Mouse (Mus musculus) gastrocnemius, postnatal 36 days (tissue): ENCODE results near the gene Tgds. TPM values are rescaled to one million over a fixed set of nuclear protein-coding genes. Genes with fewer than 3 reads are reported as not detected.
"Not testable (repeated sequence)": the region's sequence is repeated elsewhere in the genome, so short reads cannot be mapped to it uniquely, and the experiment has no call there.

ENCODE experiments used
- DNase-seq, 2 experiments: peaks; one replicate each; pipeline ENCODE4 v3.0.0; 2022
- intact Hi-C: fragments of 180-260 bp; cut with DNase I; formaldehyde crosslinking; loops from one replicate; pipeline ENCODE4 v1.15.1; 2025
- total RNA-seq, 2 experiments: library from RNA; stranded (reverse); gene quantifications; 2 replicates each; pipeline ENCODE4 v1.2.3; 2021

The Tgds gene
- total RNA-seq, 2 experiments from 2014 or later: 3.7 to 6.5 TPM

DNA sequence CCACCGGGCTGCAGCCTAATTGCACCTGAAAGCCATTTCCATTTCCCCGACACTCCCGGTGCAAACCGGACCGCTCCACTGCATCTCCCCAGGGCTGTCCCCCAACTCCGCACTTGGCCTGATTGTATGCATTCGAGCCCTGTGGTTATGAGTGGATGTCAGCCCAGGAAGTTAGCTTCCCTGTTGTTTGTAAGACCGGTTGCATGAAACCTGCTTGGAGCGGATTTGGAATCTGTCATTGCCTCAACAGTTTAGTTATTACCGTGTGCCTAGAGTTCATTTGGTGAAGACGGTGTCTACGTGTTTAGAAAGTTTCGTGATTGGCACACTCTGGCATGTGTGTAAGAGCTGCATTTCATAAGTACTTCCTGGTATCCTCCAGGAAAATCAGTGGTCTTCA is 4.9 kb upstream of the Tgds start:
- DNase-seq: no peak
- intact Hi-C loops: loop anchor here (2.0 kb wide), 1 partner anchor 15 kb away; no protein-coding TSS in a partner anchor

DNA sequence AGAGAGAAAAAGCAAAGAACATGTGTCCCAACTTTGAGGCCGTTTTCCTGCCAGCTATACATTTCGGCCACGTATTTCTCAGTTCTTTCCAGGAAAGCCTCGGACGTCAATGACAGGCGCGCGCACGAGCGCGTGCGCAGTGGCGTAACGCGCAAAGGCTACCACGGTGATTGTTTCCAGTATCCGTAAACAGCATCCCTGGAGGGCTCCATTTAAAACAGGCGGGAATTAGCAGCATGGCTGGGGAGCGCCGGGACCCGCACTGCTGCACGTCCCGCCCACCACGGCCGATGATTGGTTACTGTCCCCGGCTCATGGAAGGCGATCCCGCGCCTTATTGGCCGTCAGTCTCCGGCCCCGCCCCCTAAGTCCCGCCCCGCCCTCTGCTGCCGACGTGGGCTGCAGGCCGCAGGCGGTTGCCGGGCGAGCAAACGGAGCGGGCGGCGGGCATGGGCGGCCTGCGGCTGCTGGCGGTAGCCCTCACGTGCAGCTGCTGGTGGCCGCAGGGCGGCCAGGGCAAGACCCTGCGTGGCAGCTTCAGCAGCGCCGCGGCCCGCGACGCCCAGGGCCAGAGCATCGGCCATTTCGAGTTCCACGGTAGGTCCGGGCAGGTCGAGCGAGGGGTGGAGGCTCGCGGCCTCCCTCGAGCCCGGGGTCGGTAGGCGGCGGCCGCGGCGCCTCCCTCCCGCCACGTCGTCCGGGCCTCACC is 4.3 kb upstream of the Tgds start, which contains the start of gene Gpr180:
TSS of gene Gpr180 (plus strand) at position 415 of the 709 bp plus-strand sequence.
- intact Hi-C loops: loop anchor here (2.0 kb wide), 1 partner anchor 16 kb away; no protein-coding TSS in a partner anchor
- DNase-seq: peak; percentile 92 to 97

DNA sequence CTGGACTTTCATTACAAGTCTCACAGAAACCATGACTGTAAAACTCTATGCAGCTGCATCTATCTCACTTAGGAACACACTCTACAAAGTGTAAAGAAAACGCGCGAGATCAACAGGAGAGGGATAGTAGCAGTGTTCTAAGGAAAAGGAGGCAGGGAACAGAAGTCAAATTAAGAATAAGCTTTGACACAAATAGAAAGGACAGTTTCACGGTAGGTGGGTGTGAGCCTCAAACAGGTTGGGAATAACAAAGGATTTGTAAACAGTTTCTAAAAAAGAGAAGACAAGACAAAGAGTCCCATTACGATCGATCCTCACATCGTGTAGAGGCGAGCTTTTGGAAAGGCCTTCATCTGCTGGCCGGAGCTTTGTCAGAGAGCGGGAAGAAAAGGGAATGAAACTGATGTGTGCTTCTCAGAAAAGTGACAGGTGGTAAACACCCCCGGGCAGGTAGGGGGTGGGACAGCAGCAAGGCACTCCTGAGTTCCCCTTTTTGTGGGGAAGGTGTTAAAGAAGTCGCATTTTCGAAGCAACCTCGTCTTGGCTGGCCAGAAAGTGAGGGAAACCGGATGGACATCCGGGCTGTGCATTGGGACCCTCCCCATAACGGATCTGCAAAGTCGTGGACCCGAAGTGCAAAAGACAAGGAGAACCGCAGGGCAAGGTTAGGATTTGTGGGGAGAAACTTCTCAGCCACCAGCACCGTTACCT is 469 bp downstream of the Tgds start:
- intact Hi-C loops: no loop called here
- DNase-seq: no peak

DNA sequence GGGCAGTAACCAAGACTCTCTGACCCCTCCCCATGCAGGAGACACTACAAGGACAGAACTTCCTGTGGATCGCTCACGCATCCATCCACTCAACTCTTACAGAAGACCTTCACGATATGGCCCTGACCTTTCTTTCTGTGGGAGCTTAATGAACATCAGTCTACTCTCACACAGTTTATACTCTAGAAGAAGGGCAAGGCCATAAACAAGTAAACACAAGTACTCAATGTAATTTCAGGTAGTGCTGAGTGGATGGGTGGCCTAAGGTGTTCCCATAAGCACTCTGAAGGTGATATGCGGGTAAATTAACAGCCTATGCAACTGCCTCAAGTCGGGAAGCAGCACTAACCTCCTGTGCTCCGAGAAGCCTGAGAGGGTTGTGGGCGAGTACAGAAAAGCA is 1.1 kb downstream of the Tgds start:
- intact Hi-C loops: no loop called here
- no peak for DNase-seq

DNA sequence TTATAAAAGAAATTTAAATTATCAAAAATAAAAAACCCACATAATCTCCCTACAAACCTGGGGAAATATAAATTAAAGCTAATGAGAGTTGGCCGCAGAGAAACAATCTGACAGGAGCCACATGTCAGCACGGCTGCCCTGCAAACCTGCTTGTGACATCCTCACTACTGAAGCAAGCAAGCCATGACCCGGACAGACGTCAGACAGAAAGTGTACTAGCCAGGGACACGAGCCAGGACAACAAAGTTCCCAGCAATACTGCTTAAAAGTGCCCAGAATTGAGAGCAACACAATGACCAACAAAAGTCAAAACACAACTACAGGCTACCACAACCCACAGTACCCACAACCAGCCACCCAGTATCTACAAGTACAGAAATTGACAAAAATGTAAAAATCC is 6.3 kb downstream of the Tgds start:
- DNase-seq: no peak
- intact Hi-C loops: no loop called here

DNA sequence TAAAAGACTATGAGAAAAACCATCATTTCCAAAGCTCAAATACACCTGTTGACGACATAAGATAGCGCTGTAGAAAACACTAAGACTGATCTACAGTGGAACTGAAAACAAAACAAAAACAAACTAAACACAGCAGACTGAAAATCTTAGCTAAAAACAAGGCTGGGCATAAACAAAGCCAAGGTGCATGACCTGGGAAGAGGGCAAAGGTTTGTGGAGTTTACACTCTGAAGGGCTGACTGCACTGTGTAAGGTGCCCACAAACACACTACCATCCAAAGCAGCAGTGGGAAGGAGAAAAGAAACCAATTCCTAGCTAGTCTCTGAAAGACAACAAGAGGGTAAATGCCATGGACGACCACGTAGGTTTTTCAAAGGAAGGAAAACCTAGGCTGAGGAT is 7.8 kb downstream of the Tgds start:
- intact Hi-C loops: no loop called here

DNA sequence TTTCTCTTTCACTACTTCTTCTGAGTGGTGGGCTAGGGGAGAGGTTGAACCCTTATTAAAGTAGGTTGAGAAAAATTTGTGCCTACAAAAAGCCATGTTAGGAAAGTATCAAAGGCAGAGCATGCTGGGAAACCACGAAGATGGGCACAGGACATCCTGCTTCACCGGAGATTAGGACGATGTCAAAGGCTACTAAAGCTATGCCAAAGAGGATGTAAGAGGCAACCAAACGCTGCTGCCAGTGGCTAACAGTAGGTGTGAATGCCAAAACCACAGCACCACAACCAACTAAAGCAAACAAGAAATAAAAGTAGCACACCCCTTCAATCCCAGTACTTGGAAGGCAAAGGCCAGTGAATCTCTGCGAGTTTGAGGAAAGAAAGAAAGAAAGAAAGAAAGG is 8.4 kb downstream of the Tgds start:
- no peak for DNase-seq

More for the DNA sequence above, 7.8 kb downstream of the Tgds start:
- no peak for DNase-seq

DNA sequence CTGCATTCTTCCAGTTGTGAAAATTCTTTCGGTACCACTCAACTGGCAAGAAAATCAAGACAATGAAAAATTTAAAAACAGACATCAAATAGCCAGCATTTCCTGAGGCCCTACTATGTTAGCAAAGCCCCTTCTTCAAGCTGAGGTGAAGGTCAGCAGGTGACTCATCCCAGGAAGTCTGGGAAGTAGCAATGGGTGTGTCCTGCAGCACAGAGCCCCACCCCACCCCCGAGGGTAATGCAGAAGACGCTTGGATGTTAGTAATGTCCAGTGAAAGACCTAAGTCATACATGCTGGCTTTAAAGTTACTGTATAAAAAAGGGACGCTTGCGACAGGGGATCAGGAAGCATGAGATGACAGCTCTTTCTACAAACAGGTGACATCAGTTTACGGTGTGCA is 19.4 kb downstream of the Tgds start:
- DNase-seq: no peak
- intact Hi-C loops: no loop called here

More for the DNA sequence above, 8.4 kb downstream of the Tgds start:
- intact Hi-C loops: no loop called here

DNA sequence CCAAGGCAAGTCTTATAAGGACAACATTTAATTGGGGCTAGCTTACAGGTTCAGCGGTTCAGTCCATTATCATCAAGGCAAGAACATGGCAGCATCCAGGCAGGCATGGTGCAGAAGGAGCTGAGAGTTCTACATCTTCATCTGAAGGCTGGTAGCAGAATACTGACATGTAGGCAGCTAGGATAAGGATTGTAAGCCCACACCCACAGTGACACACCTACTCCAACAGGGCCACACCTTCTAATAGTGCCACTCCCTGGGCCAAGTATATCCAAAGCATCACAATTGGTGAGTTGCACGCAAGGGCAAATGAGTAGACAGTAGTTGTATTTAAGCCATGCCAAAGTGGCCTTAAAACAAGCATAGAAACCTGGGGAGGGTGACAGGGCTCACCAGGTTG is 25.1 kb downstream of the Tgds start:
- DNase-seq: not testable (repeated sequence)

DNA sequence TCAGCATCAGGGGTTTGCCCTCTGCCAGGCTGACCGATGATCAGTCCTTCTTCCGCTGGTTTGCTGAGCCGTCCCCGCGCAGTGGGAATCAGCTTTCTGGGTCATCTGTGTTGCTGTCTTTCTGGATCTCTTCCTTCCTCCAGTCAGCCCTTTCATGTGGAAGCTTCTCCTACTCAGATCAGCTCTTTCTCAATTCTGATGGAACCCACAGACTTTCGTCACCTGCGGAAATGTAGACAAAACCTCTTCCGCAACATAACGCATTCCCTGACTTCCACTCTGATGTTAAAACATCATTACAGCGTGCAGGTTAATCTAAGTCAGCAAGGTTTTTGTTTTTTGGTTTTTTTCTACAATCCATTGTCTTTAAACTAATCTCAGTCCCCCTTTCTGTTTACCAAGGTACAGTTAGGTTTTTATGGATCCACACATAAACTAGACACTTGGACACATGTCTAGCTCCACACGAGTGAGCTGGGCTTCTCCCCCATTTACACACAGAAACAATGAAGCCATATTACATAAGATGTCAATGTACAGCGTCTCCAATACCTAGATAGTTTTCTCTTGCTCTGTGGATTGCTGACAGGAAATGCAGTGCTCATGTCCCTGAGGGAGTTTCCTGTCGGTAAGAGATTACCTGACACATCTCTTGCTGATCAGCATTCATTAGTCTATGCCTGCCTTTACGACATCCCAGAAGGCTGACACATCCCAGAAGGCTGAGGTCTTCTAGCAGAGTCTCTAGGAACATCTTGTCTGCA is 31.1 kb downstream of the Tgds start:
- intact Hi-C loops: no loop called here
- DNase-seq: no peak

More for the DNA sequence above, 25.1 kb downstream of the Tgds start:
- intact Hi-C loops: not testable (repeated sequence)

DNA sequence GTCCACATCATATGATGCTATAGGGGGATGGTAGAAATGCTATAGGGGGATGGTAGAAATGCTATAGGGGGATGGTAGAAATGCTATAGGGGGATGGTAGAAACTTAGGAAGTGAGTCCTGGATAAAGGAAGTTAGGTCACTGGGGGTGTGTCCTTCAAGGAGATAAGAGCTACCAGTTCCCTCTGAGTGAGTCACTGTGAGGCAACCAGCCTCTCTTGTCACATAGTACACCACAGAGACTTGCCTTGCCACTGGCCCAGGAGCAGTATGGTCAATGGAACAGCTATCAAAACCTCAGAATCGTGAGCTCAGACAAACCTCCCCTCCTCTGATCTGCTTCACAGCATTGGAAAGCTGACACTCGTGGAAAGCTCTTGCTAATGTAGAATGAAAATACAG is 34.3 kb downstream of the Tgds start:
- intact Hi-C loops: no loop called here
- no peak for DNase-seq

DNA sequence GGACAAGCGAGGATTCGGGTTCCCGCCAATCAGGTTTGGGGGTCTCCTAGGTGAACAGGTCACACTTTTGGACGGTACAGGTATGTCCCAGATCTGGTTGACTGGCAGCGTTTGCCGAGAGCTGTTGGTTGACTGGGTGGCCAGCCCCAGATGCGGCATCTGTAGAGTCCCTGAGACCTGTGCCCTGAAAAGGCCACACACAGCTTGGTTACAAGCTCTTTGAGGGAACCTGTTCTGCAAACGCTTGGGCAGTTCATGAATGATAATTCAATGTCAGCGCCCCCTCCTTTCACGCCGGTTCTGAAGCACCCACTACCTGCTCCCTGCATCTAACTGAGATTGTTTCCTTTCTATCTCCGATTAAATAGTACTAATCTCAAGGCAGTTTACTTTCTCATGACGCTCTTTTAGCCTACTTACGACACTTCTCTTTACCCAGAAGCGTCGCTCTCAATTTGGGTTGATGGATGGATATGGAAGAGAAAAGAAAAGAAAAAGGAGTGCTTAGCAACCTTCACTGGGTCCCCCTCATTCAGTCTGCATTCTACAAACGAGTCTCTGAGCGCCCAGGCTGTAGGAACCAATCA is 42.7 kb downstream of the Tgds start:
- no peak for DNase-seq
- intact Hi-C loops: no loop called here

DNA sequence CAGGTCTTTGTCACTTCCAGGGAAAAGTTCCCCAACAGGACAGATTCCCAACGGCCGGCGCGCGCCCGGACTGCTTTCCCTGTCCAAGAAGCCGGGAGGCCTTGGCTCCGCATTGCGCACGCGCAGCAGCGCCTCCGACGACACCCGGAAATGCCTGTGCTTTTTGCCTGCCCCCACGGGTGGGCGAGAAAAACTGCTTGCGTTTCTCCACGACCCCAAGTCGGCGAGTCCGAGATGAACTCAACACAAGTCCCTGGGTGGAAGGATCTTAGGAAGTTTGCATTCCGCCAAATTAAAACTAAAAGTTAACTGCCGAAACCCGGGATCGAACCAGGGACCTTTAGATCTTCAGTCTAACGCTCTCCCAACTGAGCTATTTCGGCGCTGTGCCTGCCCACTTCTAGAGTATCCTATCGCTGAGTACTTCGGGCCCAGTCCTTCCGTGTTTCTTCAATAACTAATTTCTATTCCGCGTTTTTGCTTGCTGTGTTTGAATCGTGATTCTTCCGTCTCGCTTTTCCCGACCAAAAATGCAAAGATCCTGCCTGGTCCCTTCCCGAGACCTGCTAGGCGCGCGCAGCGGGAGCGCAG is 43.2 kb downstream of the Tgds start:
- peak; percentile 92 to 93 for DNase-seq
- intact Hi-C loops: no loop called here

DNA sequence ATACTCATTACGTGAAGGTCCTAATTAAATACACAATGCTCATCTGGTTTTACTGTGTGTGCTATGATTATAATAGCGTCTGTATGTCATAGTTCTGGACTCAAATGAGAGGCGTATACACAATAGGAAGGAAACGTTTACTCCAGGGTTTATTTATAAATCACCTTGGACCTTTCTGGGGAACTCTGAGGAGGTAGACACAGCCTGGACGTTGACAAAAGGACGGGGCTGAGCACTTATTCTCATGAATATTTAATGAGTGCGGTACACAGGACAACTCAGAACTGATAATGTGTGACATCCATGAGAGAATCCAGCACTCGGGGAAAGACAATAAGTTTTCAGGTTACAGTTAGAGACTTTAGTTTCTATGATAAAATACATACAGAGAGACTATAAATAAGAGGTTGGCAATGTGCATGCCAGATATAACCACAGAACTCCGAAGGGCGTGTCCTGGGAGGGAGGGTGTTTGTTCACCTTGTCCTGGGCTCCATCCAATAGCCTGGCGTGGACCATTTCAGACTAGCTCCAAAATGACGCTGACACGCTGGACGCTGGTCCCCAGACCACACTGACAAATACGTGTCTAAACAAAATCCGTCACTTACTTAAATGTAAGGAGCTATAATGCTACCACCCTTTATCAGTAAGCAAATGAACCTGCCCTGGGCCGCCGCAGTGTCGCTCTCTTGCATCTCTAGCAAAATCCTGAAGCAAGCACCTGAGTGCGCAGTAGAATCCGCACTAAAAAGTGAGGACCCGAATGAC is 43.9 kb downstream of the Tgds start:
- no peak for DNase-seq
- intact Hi-C loops: no loop called here

DNA sequence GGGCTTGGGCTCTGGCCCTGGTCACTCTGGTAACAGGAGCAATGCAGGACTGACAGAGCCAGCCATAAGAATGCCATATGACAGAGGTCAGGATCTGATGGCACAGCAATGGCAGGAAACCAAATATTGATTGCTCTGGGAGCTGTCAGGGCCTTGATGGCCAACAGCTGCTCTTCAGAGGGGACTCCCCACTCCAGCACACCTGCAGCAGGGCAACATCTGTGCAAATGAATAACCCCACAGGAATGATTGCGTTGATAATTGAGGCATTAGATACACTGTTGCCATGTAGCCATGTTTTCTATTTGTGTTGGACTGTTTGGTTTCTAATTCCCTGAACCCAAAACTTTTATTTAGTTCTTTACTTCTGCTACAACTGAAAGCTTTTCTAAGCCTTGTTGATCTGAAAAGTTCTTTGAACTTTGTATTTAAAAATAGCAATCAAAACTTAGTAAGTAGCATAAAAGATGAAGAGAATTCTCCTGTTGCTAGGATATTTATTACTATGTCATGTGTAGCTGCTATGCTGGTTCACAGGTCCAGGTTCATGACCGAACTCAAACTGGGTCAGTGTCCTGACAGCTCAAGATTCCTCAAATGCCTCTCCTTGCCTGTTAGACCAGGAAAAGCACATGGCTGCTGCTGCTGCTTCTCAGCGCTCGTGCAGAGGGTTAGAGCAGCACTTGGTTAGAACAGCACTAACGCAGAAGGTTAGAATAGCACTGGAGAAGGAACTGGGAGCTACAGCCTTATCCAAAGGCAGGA is 46.1 kb downstream of the Tgds start:
- DNase-seq: no peak
- intact Hi-C loops: no loop called here

DNA sequence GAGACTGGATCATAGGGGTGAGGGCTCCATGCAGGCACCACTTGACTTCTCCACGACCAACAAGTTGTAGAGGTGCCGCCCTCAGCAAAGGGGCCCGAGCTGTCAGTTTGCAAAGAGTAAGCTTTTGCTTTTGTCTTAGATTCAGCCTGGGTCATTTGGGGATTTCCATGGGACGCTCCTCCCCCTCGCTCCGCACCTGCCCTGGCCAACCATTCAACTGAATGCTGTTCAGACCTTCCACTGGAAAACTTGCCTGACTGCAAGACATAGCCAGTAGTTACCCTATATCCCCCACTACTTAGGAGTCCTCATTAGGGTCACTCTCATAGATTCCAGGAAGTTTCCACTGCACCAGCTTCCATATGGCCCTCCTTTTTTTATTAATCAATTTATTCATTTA is 48.7 kb downstream of the Tgds start:
- intact Hi-C loops: no loop called here
- no peak for DNase-seq

DNA sequence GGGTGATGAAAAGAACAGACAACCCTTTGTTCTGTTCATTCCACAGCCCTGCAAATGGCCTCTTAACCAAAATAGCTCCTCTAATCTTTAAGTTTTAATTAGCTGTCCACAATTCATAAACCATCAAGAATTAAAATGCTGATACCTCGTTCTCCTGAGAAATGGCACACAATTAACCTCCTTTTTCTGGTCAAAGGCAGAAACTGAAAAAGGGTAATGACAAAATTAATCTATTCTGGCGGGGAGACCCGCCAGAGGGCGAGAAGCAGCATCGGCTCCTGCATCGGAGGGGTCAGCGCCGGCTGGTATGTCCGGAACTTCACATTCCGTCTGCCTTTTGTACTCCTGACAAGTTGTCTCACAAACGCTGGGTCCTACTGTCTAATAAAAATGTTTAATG is 51.9 kb downstream of the Tgds start:
- intact Hi-C loops: no loop called here
- DNase-seq: no peak

DNA sequence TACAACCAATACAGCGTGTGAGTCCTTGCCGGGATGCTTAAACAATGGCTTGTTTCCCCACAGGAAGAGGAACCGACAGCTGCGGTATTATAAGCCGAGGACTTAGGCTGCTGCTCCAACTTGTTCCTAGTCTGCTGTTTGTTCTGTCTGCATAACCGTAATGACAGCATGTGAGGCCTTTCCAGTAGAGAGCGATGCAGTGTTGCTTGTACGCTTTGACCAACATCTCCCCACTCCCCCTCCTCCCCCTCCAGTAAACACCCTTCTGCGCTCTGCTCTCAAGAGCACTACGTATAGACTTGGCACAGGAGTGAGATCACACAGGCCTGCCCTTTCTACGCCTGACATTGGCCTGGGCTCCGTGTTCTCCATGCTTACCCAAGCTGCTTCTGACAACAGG is 62.5 kb downstream of the Tgds start:
- intact Hi-C loops: no loop called here
- no peak for DNase-seq

DNA sequence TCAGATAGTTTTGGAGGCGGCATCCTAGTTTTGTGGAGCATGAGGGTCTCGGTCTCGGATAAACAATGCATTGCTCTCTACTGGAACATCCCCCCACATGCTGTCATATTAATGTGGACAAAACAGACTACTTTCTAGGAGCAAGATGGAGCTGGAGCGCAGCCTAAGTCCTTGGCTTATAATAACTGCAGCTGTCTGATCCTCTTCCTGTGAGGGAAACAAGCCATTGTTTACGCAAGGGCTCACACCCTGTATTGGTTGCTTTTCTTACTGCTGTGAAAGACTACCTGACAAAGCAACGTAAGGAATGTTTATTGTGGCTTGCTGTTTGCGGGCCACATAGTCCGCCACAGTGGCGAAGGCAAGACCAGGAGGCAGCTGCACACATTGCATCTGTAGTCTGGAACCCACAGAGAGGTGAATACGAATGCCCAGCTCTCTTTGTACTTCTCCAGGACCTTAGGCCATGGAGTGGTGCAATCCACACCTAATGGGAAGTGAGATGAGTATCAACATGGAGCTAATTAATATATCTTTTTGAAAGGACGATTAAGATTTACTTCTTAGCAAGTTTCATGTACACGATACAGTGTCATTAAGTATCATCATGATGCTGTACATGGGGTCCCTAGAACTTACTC is 63.0 kb downstream of the Tgds start:
- intact Hi-C loops: no loop called here
- no peak for DNase-seq
